Mouse (Mus musculus) olfactory bulb, adult 2 months (tissue): Measurements from ENCODE around the gene Rrp8. TPM values are rescaled to one million over a fixed set of nuclear protein-coding genes. Genes with fewer than 3 reads are reported as not detected.
"Not testable (repeated sequence)": the region's sequence is repeated elsewhere in the genome, so short reads cannot be mapped to it uniquely, and the experiment has no call there.

Experiments used
- H3K27ac ChIP-seq: fragments of 200-500 bp; 2 replicates; pipeline ENCODE4 v1.5.1; 2012; ENCODE audit warnings: low read depth, low read length; ENCODE audit not compliant: insufficient read depth
- H3K4me1 ChIP-seq: fragments of 200-500 bp; 2 replicates; pipeline ENCODE4 v1.6.1; 2012; ENCODE audit warnings: low read length; ENCODE audit not compliant: control insufficient read depth, insufficient read depth
- H3K4me3 ChIP-seq: fragments of 200-500 bp; 2 replicates; pipeline ENCODE4 v1.5.1; 2012; ENCODE audit warnings: mild to moderate bottlenecking, low read depth, low read length, moderate library complexity; ENCODE audit not compliant: insufficient read depth
- CTCF ChIP-seq: fragments of 200-500 bp; IDR thresholded peaks from 2 replicates; pipeline ENCODE4 v1.5.1; 2012; ENCODE audit warnings: low read depth, mild to moderate bottlenecking, low read length, moderate library complexity; ENCODE audit not compliant: insufficient read depth
- POLR2A ChIP-seq: fragments of 200-500 bp; IDR thresholded peaks from 2 replicates; pipeline ENCODE4 v1.6.1; 2012; ENCODE audit warnings: mild to moderate bottlenecking, low read depth, low read length, moderate library complexity; ENCODE audit not compliant: insufficient read depth
- WGBS: fragments of 180-500 bp; shearing (Covaris S2); methylation state at CpG from one replicate; pipeline ENCODE4 v1.1.7; 2018; 5-methylcytosine and 5-hydroxymethylcytosine counted together
- polyA plus RNA-seq: library from polyadenylated mRNA; stranded (reverse); fragments of >200 nt; gene quantifications from 2 replicates; pipeline ENCODE4 v1.2.4, GENCODE M21; 2012; ENCODE audit warnings: low replicate concordance; ENCODE audit not compliant: missing spikeins, insufficient read depth, insufficient read length

Rrp8 gene
- polyA plus RNA-seq, 1 experiment, result not detected

DNA sequence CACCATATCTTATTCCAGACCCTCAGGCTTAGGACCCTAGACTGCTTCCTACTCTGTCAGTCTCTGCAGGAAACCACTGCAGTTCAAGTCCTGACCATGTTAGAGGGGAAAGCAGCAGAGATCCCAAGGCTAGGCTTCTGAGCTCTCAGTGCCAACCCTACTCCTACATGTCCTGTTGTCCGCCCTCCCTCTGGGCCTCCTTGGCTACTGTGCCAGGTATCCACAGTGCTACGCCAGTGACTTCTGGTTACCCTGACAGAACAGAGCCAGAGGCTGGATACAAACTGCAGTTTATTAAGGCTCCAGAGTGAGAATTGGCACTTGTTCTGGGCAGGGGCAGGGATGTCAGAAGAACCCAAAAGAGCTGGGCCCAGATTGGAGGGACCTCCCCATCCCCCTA lies 15.5 kb upstream of the Rrp8 start:
- Histone ChIP-seq H3K4me1 (peaks cover 10% of the 10 kb centered on the region), H3K27ac (no peak overlapping the region), H3K4me3 (no peak overlapping the region)
- no peak for TF ChIP-seq POLR2A
- no peak for TF ChIP-seq CTCF
- WGBS, result 58% methylated on average over 2 of the region's 2 CpGs

DNA sequence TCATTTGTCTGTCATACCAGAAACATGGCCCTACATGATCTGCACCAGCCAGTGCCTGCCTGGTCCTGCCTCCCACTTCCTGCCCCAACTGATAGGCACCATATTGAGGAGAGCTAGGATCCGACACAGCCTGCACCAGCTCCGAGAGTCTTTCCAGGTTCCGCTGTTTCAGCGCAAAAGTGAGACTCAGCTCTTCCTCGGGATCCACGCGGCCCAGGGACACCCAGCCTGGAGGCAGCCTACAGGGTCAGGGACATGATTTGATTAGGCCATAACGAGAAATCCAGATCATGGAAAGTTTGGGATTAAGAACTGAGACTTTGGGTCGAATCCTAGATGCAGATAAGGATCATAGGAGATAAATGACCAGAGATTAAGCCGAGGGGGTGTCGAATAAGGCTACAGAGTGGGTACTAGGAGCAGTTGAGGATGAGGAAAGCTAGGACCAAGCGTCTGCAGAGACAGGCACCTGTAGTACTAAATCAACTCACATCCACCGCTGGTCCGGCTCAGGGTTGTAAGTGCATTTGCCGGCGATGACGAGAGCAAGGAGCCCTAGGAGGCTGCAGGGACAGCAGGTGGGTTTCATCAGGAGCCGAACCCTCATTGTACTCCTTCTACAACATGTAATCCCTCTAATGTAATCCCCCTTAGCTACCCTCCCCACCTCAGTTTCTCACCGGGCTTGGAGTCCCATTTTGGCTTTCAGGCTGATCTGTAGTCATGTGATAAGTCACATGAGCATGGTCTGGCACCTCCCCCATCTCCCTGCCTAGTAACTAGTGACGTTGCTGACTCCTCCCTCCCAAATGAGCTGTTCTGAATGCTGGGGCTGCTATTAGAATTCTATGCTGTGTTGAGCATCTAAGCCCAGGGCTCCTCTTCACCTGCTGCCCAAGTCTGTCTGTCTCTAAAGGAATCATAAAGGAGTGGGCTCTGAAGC lies 14.6 kb upstream of the Rrp8 start, which contains the start of gene Tpp1:
Gene Tpp1, minus strand, starts transcription at position 745 of the 943 bp plus-strand sequence.
- TF ChIP-seq CTCF, result no peak
- TF ChIP-seq POLR2A, result 0 out of 2 replicates have a peak, but pooled peaks have one; percentile 33
- WGBS, result 8% methylated on average over 20 of the region's 20 CpGs
- Histone ChIP-seq H3K27ac (peak within 1 kb of the TSS; percentile 54), H3K4me3 (peak within 1 kb of the TSS; percentile 58), H3K4me1 (peaks cover 10% of the 10 kb centered on the region)

DNA sequence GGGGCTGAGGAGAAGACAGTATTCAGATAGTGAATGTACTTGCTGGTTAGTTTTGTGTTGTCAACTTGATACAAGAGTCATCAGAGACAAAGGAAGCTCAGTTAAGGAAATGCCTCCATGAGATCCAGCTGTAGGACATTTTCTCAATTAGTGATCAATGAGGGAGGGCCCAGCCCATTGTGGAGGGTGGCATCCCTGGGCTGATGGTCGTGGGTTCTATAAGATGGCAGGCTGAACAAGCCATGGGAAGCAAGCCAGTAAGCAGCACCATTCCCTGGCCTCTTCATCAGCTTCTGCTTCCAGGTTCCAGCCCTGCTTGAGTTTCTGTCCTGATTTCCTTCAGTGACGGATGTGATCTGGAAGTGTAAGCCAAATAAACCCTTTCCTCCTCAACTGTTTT lies 10.6 kb upstream of the Rrp8 start:
- TF ChIP-seq POLR2A (no peak), CTCF (no peak)
- Histone ChIP-seq H3K4me3 (no peak overlapping the region), H3K4me1 (peaks cover 14% of the 10 kb centered on the region), H3K27ac (no peak overlapping the region)
- WGBS, result 74% methylated on average over 2 of the region's 2 CpGs

DNA sequence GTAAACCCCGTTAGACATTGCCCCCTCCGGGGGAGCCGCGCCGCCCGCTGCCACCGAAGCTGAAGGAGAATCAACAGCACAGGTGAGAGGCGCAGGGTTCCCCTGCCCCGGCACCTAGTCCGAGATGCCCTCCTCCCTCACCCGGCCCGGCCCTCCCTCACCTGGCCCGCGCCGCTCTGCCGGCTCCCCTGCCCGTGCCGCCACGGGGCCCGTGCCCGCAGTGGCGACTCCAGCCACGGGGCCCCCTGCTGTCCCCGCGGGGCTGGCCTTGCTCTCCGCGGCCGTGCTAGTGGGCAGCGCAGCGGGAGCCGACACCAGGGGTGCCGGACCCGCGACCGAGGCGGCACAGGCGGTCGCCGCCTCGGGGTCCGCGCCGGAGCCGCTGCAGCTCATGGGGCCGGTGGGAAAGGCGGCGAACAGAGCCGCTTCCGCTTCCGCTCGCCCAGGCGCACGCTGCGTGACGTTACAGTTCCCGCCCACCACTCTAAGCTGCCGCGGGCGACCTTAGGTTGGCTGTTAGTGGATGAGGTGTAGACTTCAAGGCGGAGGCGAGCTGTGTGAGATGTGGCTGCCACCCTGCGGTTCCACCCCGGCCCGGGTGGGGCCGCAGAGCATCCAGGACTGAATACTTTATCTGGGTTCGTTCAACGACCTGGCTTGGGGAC lies 6.9 kb upstream of the Rrp8 start, which contains the start of gene Taf10:
Gene Taf10, minus strand, starts transcription at position 436 of the 665 bp plus-strand sequence.
- TF ChIP-seq POLR2A, result peak; percentile 64; the same call in 1 of the 2 replicates
- no peak for TF ChIP-seq CTCF
- WGBS, result under 1% methylated on average over 67 of the region's 67 CpGs
- peak within 1 kb of the TSS; percentile 93 for H3K4me3 ChIP-seq
- H3K27ac ChIP-seq, result peak within 1 kb of the TSS; percentile 71; the same call in 1 of the 2 replicates
- peaks cover 7% of the 10 kb centered on the region for H3K4me1 ChIP-seq

DNA sequence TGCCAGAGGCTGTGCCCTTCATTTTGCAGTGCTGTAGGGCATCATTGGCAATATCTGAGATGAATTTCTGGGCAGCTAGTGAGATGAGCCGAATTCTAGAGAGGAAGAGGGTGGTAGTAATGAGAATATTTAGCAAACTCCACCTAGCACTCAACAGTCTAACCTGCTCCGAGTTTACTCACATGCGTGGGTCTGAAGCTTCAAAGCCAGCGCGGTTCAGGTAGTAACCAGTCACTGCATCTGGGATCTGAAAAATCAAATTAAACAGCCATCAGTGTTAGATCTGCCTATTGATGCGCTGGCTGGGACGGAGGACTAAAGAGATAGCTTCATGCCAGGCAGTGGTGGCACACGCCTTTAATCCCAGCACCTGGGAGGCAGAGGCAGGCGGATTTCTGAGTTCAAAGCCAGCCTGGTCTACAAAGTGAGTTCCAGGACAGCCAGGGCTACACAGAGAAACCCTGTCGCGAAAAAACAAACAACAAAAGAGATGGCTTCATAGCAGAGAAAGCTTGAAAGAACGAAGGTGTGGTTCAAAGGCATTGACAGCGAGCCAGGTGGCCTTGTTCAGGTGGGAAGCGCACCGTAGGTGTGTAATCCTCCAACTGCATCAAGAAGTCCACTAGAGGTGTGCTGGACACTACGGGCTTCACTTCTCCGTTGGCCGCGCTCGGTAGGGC lies 6.2 kb upstream of the Rrp8 start:
- H3K4me3 ChIP-seq, result peak overlapping the region; percentile 93
- not testable (repeated sequence) for H3K27ac ChIP-seq, H3K4me1 ChIP-seq
- 31% methylated on average over 20 of the region's 20 CpGs for WGBS

DNA sequence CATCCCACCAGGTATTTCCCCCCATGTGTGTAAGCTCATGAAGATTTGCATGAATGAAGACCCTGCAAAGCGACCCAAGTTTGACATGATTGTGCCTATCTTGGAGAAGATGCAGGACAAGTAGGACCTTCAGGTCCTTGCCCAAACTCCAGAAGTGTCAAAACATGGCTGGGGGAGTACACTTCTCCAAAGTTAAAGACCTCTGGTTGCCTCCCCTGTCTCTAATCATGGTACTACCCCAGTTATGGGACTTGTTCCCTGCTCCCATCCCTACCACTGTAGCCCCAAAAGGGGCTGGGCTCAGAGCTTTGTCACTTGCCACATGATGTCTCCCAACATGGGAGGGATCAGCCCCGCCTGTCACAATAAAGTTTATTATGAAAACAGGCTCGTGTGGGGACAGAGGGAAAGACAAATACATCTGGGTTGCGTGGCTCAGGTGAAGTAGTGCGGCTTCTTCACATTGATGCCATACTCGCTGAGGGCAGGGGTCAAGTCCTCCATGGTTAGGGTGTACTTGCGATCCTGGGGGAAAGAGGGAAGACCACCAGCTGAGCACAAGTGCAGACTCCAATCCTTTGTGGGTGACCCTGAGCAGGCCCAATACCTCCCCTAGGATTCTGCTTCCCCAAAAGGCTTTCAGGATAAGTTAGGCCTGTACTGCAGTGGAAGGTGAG lies 5.5 kb upstream of the Rrp8 start:
- not testable (repeated sequence) for H3K27ac ChIP-seq, H3K4me1 ChIP-seq, H3K4me3 ChIP-seq
- WGBS, result 77% methylated on average over 7 of the region's 7 CpGs

DNA sequence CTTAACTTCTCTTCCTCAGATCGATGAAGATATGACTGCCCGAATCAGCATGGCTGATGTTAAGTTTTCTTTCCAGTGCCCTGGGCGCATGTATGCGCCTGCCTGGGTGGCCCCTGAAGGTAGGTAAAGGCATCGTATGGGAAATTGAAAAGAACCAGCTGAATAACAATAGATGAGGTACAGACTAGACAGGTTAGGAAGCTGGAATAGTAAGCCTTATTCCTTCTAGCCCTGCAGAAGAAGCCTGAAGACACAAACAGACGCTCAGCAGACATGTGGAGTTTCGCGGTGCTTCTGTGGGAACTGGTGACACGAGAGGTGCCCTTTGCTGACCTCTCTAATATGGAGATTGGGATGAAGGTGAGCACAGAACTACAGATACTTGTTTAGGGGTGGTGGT lies 4.8 kb upstream of the Rrp8 start:
- Histone ChIP-seq H3K4me3 (no peak overlapping the region), H3K27ac (no peak overlapping the region)
- 91% methylated on average over 9 of the region's 9 CpGs for WGBS

DNA sequence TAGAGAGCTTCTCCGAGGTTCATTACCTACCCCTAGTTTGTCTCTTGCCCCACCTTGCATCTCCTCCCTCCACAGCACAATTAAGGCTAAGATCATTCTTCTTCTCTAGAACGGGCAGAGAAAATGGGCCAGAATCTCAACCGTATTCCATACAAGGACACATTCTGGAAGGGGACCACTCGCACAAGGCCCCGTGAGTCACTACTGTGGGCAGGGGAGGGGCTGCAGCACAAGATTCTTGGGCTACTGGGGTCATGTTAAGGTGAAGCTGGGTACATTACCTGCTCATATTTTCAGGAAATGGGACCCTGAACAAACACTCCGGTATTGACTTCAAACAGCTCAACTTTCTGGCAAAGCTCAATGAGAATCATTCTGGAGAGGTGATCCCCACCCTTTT lies 3.7 kb upstream of the Rrp8 start:
- TF ChIP-seq CTCF, result no peak
- TF ChIP-seq POLR2A, result no peak
- no peak overlapping the region for H3K4me3 ChIP-seq
- WGBS, result 76% methylated on average over 6 of the region's 6 CpGs
- H3K4me1 ChIP-seq, result peaks cover 7% of the 10 kb centered on the region
- no peak overlapping the region for H3K27ac ChIP-seq

More for the DNA sequence above, 4.8 kb upstream of the Rrp8 start:
- peaks cover 7% of the 10 kb centered on the region for H3K4me1 ChIP-seq
- TF ChIP-seq POLR2A, result no peak
